Mouse (Mus musculus) CH12.LX (cell line): ENCODE measurements around the gene 2210010C04Rik. TPM values are rescaled to one million over a fixed set of nuclear protein-coding genes. Genes with fewer than 3 reads are reported as not detected.

Source experiments
- DNase-seq: peaks from one replicate; pipeline ENCODE4 v3.0.0-alpha.2; 2013; ENCODE audit errors: extremely low read depth
- H3K27ac ChIP-seq: 2 replicates; pipeline ENCODE4 v1.5.1; 2012; ENCODE audit warnings: low read depth, mild to moderate bottlenecking, control low read depth, moderate library complexity; ENCODE audit not compliant: insufficient read depth
- H3K27me3 ChIP-seq: replicated peaks from 2 replicates; pipeline ENCODE3; 2012; ENCODE audit warnings: inconsistent platforms
- H3K36me3 ChIP-seq, 2 experiments: replicated peaks in 1 of 2; 2 replicates each; pipeline versions ENCODE3 to v1.6.1; 2012; ENCODE audit warnings: inconsistent platforms in 1 of 2, low read length in 1 of 2, mild to moderate bottlenecking in 1 of 2, mixed read lengths in 1 of 2, moderate library complexity in 1 of 2; ENCODE audit not compliant: control insufficient read depth in 1 of 2, insufficient read depth in 1 of 2
- H3K4me1 ChIP-seq, 2 experiments: 2 replicates each; pipeline ENCODE4 v1.6.1; 2012; ENCODE audit warnings: inconsistent platforms in 1 of 2, moderate library complexity in 1 of 2; ENCODE audit not compliant: insufficient read depth in 2 of 2, control insufficient read depth in 1 of 2
- H3K4me2 ChIP-seq: 2 replicates; pipeline ENCODE4 v1.6.1; 2012; ENCODE audit warnings: low read depth, mild to moderate bottlenecking, control low read depth; ENCODE audit not compliant: poor library complexity, insufficient read depth, severe bottlenecking
- H3K4me3 ChIP-seq, 3 experiments: fragments of 150-350 bp in 1 of 3; sonication (generic) in 1 of 3; replicated peaks in 1 of 3; 2 replicates each; pipeline versions ENCODE3 to v1.5.1; 2011 to 2012; ENCODE audit warnings: low read depth in 2 of 3, low read length in 2 of 3, mild to moderate bottlenecking in 2 of 3, moderate library complexity in 2 of 3, control low read depth in 1 of 3, improper control_type of control experiment in 1 of 3, inconsistent platforms in 1 of 3, mixed read lengths in 1 of 3; ENCODE audit not compliant: poor library complexity in 1 of 3
- H3K79me2 ChIP-seq: replicated peaks from 2 replicates; pipeline ENCODE4 v1.6.1; 2012; ENCODE audit warnings: mild to moderate bottlenecking, moderate library complexity; ENCODE audit not compliant: control insufficient read depth, poor library complexity, insufficient read depth, severe bottlenecking; ENCODE audit errors: extremely low read depth
- H3K9ac ChIP-seq: 2 replicates; pipeline ENCODE4 v1.6.1; 2012; ENCODE audit warnings: low read depth, mild to moderate bottlenecking, control low read depth, moderate library complexity; ENCODE audit not compliant: insufficient read depth
- H3K9me3 ChIP-seq: replicated peaks from 2 replicates; pipeline ENCODE3; 2012; ENCODE audit warnings: low read length, inconsistent platforms, mixed read lengths
- CHD2 ChIP-seq: IDR thresholded peaks from 2 replicates; pipeline ENCODE4 v1.6.1; 2011; ENCODE audit warnings: low read length, improper control_type of control experiment
- CTCF ChIP-seq, 2 experiments: IDR thresholded peaks in 1 of 2; conservative IDR thresholded peaks in 1 of 2; 2 replicates each; pipeline ENCODE4 v1.5.1; 2011 to 2012; ENCODE audit warnings: low read depth in 2 of 2, low read length in 2 of 2, improper control_type of control experiment in 1 of 2, inconsistent platforms in 1 of 2, mild to moderate bottlenecking in 1 of 2, moderate library complexity in 1 of 2
- E2F4 ChIP-seq: IDR thresholded peaks from 2 replicates; pipeline ENCODE4 v1.6.1; 2011; ENCODE audit warnings: low read depth, low read length, improper control_type of control experiment; ENCODE audit not compliant: insufficient replicate concordance
- ELF1 ChIP-seq: IDR thresholded peaks from 2 replicates; pipeline ENCODE4 v1.6.1; 2014; ENCODE audit warnings: low read depth, mild to moderate bottlenecking, inconsistent platforms, low read length, improper control_type of control experiment
- HCFC1 ChIP-seq: IDR thresholded peaks from 2 replicates; pipeline ENCODE4 v1.6.1; 2012; ENCODE audit warnings: low read depth, mild to moderate bottlenecking, inconsistent platforms, low read length, improper control_type of control experiment
- IRF4 ChIP-seq: IDR thresholded peaks from 2 replicates; pipeline ENCODE4 v1.6.1; 2014; ENCODE audit warnings: low read depth, mild to moderate bottlenecking, inconsistent platforms, low read length, improper control_type of control experiment
- KAT2A ChIP-seq: IDR thresholded peaks from 2 replicates; pipeline ENCODE4 v1.6.1; 2012; ENCODE audit warnings: low read length, improper control_type of control experiment, inconsistent platforms; ENCODE audit not compliant: insufficient replicate concordance
- MAX ChIP-seq: IDR thresholded peaks from 2 replicates; pipeline ENCODE4 v1.6.1; 2011; ENCODE audit warnings: low read length, improper control_type of control experiment
- MAZ ChIP-seq: IDR thresholded peaks from 2 replicates; pipeline ENCODE4 v1.6.1; 2012; ENCODE audit warnings: low read depth, mild to moderate bottlenecking, inconsistent platforms, low read length, improper control_type of control experiment, moderate library complexity
- MEF2A ChIP-seq: IDR thresholded peaks from 2 replicates; pipeline ENCODE4 v1.6.1; 2014; ENCODE audit warnings: low read depth, mild to moderate bottlenecking, inconsistent platforms, low read length, improper control_type of control experiment, borderline replicate concordance
- MYC ChIP-seq: IDR thresholded peaks from 2 replicates; pipeline ENCODE4 v1.6.1; 2011; ENCODE audit warnings: low read depth, mild to moderate bottlenecking, improper control_type of control experiment, low read length
- NRF1 ChIP-seq: IDR thresholded peaks from 2 replicates; pipeline ENCODE4 v1.6.1; 2014; ENCODE audit warnings: low read depth, mild to moderate bottlenecking, inconsistent platforms, low read length, improper control_type of control experiment, moderate library complexity
- POLR2A ChIP-seq: IDR thresholded peaks from 2 replicates; pipeline ENCODE4 v1.6.1; 2011; ENCODE audit warnings: low read depth, mild to moderate bottlenecking, improper control_type of control experiment, low read length
- POLR2AphosphoS2 ChIP-seq: IDR thresholded peaks from 2 replicates; pipeline ENCODE4 v1.6.1; 2011; ENCODE audit warnings: low read depth, low read length, improper control_type of control experiment
- RCOR1 ChIP-seq: conservative IDR thresholded peaks from 2 replicates; pipeline ENCODE4 v1.6.1; 2012; ENCODE audit warnings: low read depth, mild to moderate bottlenecking, inconsistent platforms, low read length, improper control_type of control experiment
- SIN3A ChIP-seq: IDR thresholded peaks from 2 replicates; pipeline ENCODE4 v1.6.1; 2012; ENCODE audit warnings: low read length, improper control_type of control experiment, inconsistent platforms
- TCF12 ChIP-seq: IDR thresholded peaks from 2 replicates; pipeline ENCODE4 v1.6.1; 2014; ENCODE audit warnings: low read depth, mild to moderate bottlenecking, inconsistent platforms, low read length, improper control_type of control experiment
- UBTF ChIP-seq: IDR thresholded peaks from 2 replicates; pipeline ENCODE4 v1.6.1; 2012; ENCODE audit warnings: low read depth, mild to moderate bottlenecking, inconsistent platforms, low read length, improper control_type of control experiment, moderate library complexity
- USF1 ChIP-seq: IDR thresholded peaks from 2 replicates; pipeline ENCODE4 v1.6.1; 2014; ENCODE audit warnings: low read depth, mild to moderate bottlenecking, inconsistent platforms, low read length, improper control_type of control experiment
- USF2 ChIP-seq: conservative IDR thresholded peaks from 2 replicates; pipeline ENCODE4 v1.6.1; 2011; ENCODE audit warnings: low read depth, low read length, improper control_type of control experiment
- ZKSCAN1 ChIP-seq: IDR thresholded peaks from 2 replicates; pipeline ENCODE4 v1.6.1; 2012; ENCODE audit warnings: low read depth, inconsistent platforms, low read length, improper control_type of control experiment, borderline replicate concordance
- ZMIZ1 ChIP-seq: IDR thresholded peaks from 2 replicates; pipeline ENCODE4 v1.6.1; 2012; ENCODE audit warnings: low read depth, mild to moderate bottlenecking, inconsistent platforms, low read length, improper control_type of control experiment
- ZNF384 ChIP-seq: IDR thresholded peaks from 2 replicates; pipeline ENCODE4 v1.6.1; 2012; ENCODE audit warnings: low read depth, low read length, improper control_type of control experiment, inconsistent platforms
- dilution Hi-C: fragments of 300-500 bp; cut with MboI; formaldehyde crosslinking; loops from 2 replicates; pipeline ENCODE4 v1.14.3; 2020; ENCODE audit warnings: low sequenced_read_pairs; ENCODE audit not compliant: extremely low pct_unique_long_range_greater_than_20kb, extremely low pct_ligation_motif_present
- in situ Hi-C: fragments of 300-500 bp; cut with MboI; formaldehyde crosslinking; loops from 3 replicates; pipeline ENCODE4 v1.14.3; 2019; ENCODE audit warnings: low sequenced_read_pairs, low pct_ligation_motif_present, low pct_unique_long_range_greater_than_20kb, mixed read lengths
- polyA plus RNA-seq: library from polyadenylated mRNA; unstranded; fragments of >175 nt; gene quantifications from 2 replicates; pipeline ENCODE4 v1.2.1, GENCODE M21; 2012; ENCODE audit warnings: low read depth; ENCODE audit not compliant: insufficient read length
- total RNA-seq, 2 experiments: library from RNA; depleted of rRNA; stranded (reverse); fragments of 300-350 nt in 1 of 2; fragments of >200 nt in 1 of 2; gene quantifications; 2 replicates each; pipeline ENCODE4 v1.2.3; 2012 to 2014

The 2210010C04Rik gene
- total and polyA plus RNA-seq, 3 experiments: not detected

- Histone ChIP-seq H3K9ac (no peak overlapping the region), H3K36me3 (no peaks in the 10 kb centered on the region), H3K79me2 (no peaks in the 10 kb centered on the region), H3K4me2 (no peak overlapping the region), H3K4me1 (peaks cover 0 to under 1% of the 10 kb centered on the region in 2 experiments; a peak in 2 of 4 replicates), H3K4me3 (no peak overlapping the region), H3K27me3 (no peaks in the 10 kb centered on the region), H3K27ac (no peak overlapping the region), H3K9me3 (no peaks in the 10 kb centered on the region)
- dilution Hi-C loops: no loop called here
- DNase-seq: no peak
- in situ Hi-C loops: no loop called here
- TF ChIP-seq MEF2A: no peak
- TF ChIP-seq ZKSCAN1: no peak
- no peak for TF ChIP-seq IRF4
- no peak for TF ChIP-seq MAZ
- no peak for TF ChIP-seq POLR2A
- TF ChIP-seq POLR2AphosphoS2: no peak
- no peak for TF ChIP-seq USF2
- TF ChIP-seq HCFC1: no peak
- no peak for TF ChIP-seq CTCF (conservative IDR thresholded peaks at IDR 0.05 in 1 of 2, IDR thresholded peaks at IDR 0.05 in 1 of 2; ENCODE audit: low read depth in 2 of 2, low read length in 2 of 2)
- TF ChIP-seq MYC: no peak
- no peak for TF ChIP-seq ZNF384
- no peak for TF ChIP-seq TCF12
- TF ChIP-seq SIN3A: no peak
- no peak for TF ChIP-seq NRF1
- no peak for TF ChIP-seq ZMIZ1
- no peak for TF ChIP-seq MAX
- no peak for TF ChIP-seq CHD2
- TF ChIP-seq USF1: no peak
- TF ChIP-seq ELF1: no peak
- no peak for TF ChIP-seq RCOR1
Measured at GRCm38 (mm10) chr6:41062746-41063145, 27.4 kb upstream of the 2210010C04Rik start.

- H3K27me3 ChIP-seq: no peaks in the 10 kb centered on the region
- H3K4me3 ChIP-seq: no peak overlapping the region
- in situ Hi-C loops (no loop called here), dilution Hi-C loops (no loop called here)
- H3K9ac ChIP-seq: no peak overlapping the region
- H3K36me3 ChIP-seq: no peaks in the 10 kb centered on the region
- DNase-seq: no peak
- H3K27ac ChIP-seq: no peak overlapping the region
- TF ChIP-seq USF2: no peak
- TF ChIP-seq KAT2A: no peak
- no peak for TF ChIP-seq E2F4
- TF ChIP-seq POLR2A: no peak
- TF ChIP-seq UBTF: no peak
- H3K4me2 ChIP-seq: no peak overlapping the region
- H3K9me3 ChIP-seq: no peaks in the 10 kb centered on the region
- peaks cover 0 to 6% of the 10 kb centered on the region in 2 experiments; a peak in 2 of 4 replicates for H3K4me1 ChIP-seq
- no peaks in the 10 kb centered on the region for H3K79me2 ChIP-seq
Measured at GRCm38 (mm10) chr6:41062081-41062480, 26.8 kb upstream of the 2210010C04Rik start.
